Mouse (Mus musculus) embryonic facial prominence, embryonic 11.5 days (tissue): ENCODE data around the gene Plcd1. TPM values are rescaled to one million over a fixed set of nuclear protein-coding genes. Genes with fewer than 3 reads are reported as not detected.

Source experiments
- ATAC-seq: fragments of 200-750 bp; cut with Nextera tagmentation; replicated peaks from 2 replicates; pipeline ENCODE4 v1.8.0; 2017; ENCODE audit warnings: low read depth; ENCODE audit not compliant: insufficient number of reproducible peaks, low FRiP score, low TSS enrichment
- DNase-seq: peaks from one replicate; pipeline ENCODE4 v3.0.0-alpha.2; 2015; ENCODE audit warnings: low spot score
- H3K27ac ChIP-seq: fragments of 300-500 bp; sonication (generic); replicated peaks from 2 replicates; pipeline ENCODE4 v1.5.1; 2014; ENCODE audit warnings: mild to moderate bottlenecking, low read depth, low read length, control low read depth
- H3K27me3 ChIP-seq: fragments of 300-500 bp; sonication (generic); 2 replicates; pipeline ENCODE4 v1.6.1; 2014; ENCODE audit warnings: mild to moderate bottlenecking, low read length, moderate library complexity, mixed read lengths; ENCODE audit not compliant: control insufficient read depth, insufficient read depth
- H3K36me3 ChIP-seq: fragments of 300-500 bp; sonication (generic); replicated peaks from 2 replicates; pipeline ENCODE4 v1.6.1; 2014; ENCODE audit warnings: low read depth, mild to moderate bottlenecking, low read length, moderate library complexity, mixed read lengths; ENCODE audit not compliant: control insufficient read depth, insufficient read depth
- H3K4me1 ChIP-seq: fragments of 300-500 bp; sonication (generic); 2 replicates; pipeline ENCODE4 v1.6.1; 2014; ENCODE audit warnings: low read length, mixed read lengths; ENCODE audit not compliant: control insufficient read depth, insufficient read depth
- H3K4me2 ChIP-seq: fragments of 300-500 bp; sonication (generic); 2 replicates; pipeline ENCODE4 v1.6.1; 2014; ENCODE audit warnings: low read depth, mild to moderate bottlenecking, control low read depth, low read length, moderate library complexity
- H3K4me3 ChIP-seq: fragments of 300-500 bp; sonication (generic); 2 replicates; pipeline ENCODE4 v1.5.1; 2014; ENCODE audit warnings: low read depth, low read length, control low read depth
- H3K9ac ChIP-seq: fragments of 300-500 bp; sonication (generic); replicated peaks from 2 replicates; pipeline ENCODE4 v1.6.1; 2014; ENCODE audit warnings: mild to moderate bottlenecking, control low read depth, low read length
- H3K9me3 ChIP-seq: fragments of 300-500 bp; sonication (generic); replicated peaks from 2 replicates; pipeline ENCODE4 v1.6.1; 2016; ENCODE audit warnings: mild to moderate bottlenecking, low read length, inconsistent platforms, mixed read lengths; ENCODE audit not compliant: control insufficient read depth
- WGBS: fragments of 180-500 bp; shearing (Covaris S2); extraction: QIAGEN DNeasy Blood & Tissue Kit; methylation state at CpG from one replicate; pipeline ENCODE4 v1.1.7; 2014; 5-methylcytosine and 5-hydroxymethylcytosine counted together
- polyA plus RNA-seq: library from polyadenylated mRNA; unstranded; fragments of >200 nt; fragmentation: Nextera tagmentation; extraction: Ambion mirVana; gene quantifications from 2 replicates; pipeline ENCODE4 v1.2.1, GENCODE M21; 2014

The Plcd1 gene
- polyA plus RNA-seq, 1 experiment from 2014 or later = 21.5 TPM

DNA sequence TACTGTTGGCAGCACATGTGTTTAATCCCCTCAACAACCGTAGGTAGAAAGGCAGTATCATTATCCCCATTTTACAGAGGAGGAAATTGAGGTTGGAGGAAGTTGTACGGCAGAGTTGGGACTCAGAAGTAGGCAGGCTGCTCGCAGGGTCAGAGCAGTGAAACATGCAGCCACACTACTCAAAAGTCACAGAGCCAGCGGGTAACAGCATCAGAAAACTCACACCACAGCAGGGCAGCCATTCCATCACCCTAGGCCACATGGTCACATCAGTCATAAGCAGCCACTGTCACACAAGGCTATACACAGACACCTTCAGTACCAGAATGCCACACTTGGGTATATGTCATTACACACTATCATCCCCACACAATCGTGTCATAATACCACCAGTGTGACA is 6.0 kb downstream of the Plcd1 start:
- no peak overlapping the region for H3K4me3 ChIP-seq
- peaks cover 2% of the 10 kb centered on the region; the same call in 1 of the 2 replicates for H3K4me1 ChIP-seq

GRCm38 (mm10) chr9:119086451-119086850 is 6.9 kb downstream of the Plcd1 start:
- H3K4me3 ChIP-seq = no peak overlapping the region
- H3K27ac ChIP-seq = no peak overlapping the region
- H3K9me3 ChIP-seq = no peaks in the 10 kb centered on the region
- no peak overlapping the region for H3K4me2 ChIP-seq
- no peak overlapping the region for H3K9ac ChIP-seq
- no peaks in the 10 kb centered on the region for H3K36me3 ChIP-seq
- peaks cover 6% of the 10 kb centered on the region for H3K4me1 ChIP-seq
- WGBS = 29% methylated on average over 1 of the region's 1 CpGs
- ATAC-seq (no peak), DNase-seq (no peak)
- H3K27me3 ChIP-seq = no peaks in the 10 kb centered on the region

More for the DNA sequence above, 6.0 kb downstream of the Plcd1 start:
- Histone ChIP-seq H3K36me3 (no peaks in the 10 kb centered on the region), H3K27ac (no peak overlapping the region), H3K9ac (no peak overlapping the region), H3K27me3 (no peaks in the 10 kb centered on the region), H3K4me2 (no peak overlapping the region), H3K9me3 (no peaks in the 10 kb centered on the region)
- ATAC-seq = no peak
- DNase-seq = no peak
- 87% methylated on average over 5 of the region's 5 CpGs for WGBS

GRCm38 (mm10) chr9:119083966-119084365 is 9.3 kb downstream of the Plcd1 start:
- no peak for ATAC-seq
- WGBS = 86% methylated on average over 10 of the region's 10 CpGs
- Histone ChIP-seq H3K4me2 (no peak overlapping the region), H3K27ac (no peak overlapping the region), H3K4me3 (no peak overlapping the region), H3K27me3 (no peaks in the 10 kb centered on the region), H3K36me3 (no peaks in the 10 kb centered on the region), H3K4me1 (peaks cover 6% of the 10 kb centered on the region), H3K9ac (no peak overlapping the region), H3K9me3 (no peaks in the 10 kb centered on the region)
- no peak for DNase-seq

DNA sequence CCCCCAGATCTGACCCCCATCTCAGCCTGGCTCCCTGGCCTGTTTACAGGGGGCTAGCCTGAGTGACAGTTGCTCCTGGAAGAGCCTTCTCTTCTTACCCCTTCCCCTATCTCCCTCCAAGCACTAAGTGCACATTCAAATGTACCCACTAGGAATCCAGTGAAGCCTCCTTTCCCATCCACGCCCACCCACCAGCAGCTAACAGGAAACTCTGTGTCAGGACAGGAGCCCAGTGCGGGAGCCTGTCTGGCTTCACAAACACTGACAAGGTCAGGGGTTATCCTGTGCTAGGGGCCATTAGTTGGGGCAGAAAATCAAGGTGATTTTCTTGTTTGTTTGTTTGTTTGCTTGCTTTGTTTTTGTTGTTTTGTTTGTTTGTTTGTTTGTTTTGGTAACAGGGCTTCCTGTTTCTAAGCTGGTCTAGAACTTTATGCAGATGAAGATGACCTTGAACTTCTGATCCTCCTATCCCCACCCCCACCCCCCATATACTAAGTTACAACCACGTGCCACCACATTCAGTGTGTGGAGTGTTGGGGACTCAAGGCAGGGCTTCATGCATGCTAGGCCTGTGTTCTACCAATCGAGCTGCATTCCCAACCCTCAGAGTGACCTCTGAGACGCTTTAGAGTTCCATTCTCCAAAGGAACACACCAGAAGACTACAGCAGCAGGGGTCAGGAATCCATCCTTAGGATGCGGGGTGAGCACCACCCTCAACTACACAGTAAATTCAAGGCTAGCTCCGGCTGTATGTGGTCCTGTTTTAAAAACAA is 10.5 kb downstream of the Plcd1 start:
- DNase-seq (no peak), ATAC-seq (no peak)
- H3K4me1 ChIP-seq = peaks cover 6% of the 10 kb centered on the region
- no peak overlapping the region for H3K4me2 ChIP-seq
- H3K27ac ChIP-seq = peak overlapping the region; percentile 38; the same call in 1 of the 2 replicates
- no peaks in the 10 kb centered on the region for H3K9me3 ChIP-seq
- no peak overlapping the region for H3K4me3 ChIP-seq
- no peak overlapping the region for H3K9ac ChIP-seq
- no peaks in the 10 kb centered on the region for H3K27me3 ChIP-seq
- no peaks in the 10 kb centered on the region for H3K36me3 ChIP-seq
- 51% methylated on average over 7 of the region's 7 CpGs for WGBS

GRCm38 (mm10) chr9:119082039-119082438 is 11.3 kb downstream of the Plcd1 start:
- DNase-seq (peak; percentile 55), ATAC-seq (peak; percentile 56)
- H3K27me3 ChIP-seq = no peaks in the 10 kb centered on the region
- WGBS = 6% methylated on average over 8 of the region's 8 CpGs
- no peak overlapping the region; the same call in 1 of the 2 replicates for H3K9ac ChIP-seq
- H3K4me3 ChIP-seq = no peak overlapping the region
- no peak overlapping the region for H3K4me2 ChIP-seq
- peaks cover 6% of the 10 kb centered on the region for H3K4me1 ChIP-seq
- no peaks in the 10 kb centered on the region for H3K9me3 ChIP-seq
- H3K27ac ChIP-seq = peak overlapping the region; percentile 38
- no peaks in the 10 kb centered on the region for H3K36me3 ChIP-seq

GRCm38 (mm10) chr9:119080040-119080675 is 13.1 kb downstream of the Plcd1 start:
- peaks cover 6% of the 10 kb centered on the region for H3K4me1 ChIP-seq
- H3K27me3 ChIP-seq = no peaks in the 10 kb centered on the region
- no peak overlapping the region for H3K27ac ChIP-seq
- no peak overlapping the region for H3K9ac ChIP-seq
- ATAC-seq (no peak), DNase-seq (no peak)
- H3K4me3 ChIP-seq = no peak overlapping the region
- H3K4me2 ChIP-seq = no peak overlapping the region
- no peaks in the 10 kb centered on the region for H3K36me3 ChIP-seq
- no peaks in the 10 kb centered on the region for H3K9me3 ChIP-seq
- WGBS = 78% methylated on average over 5 of the region's 5 CpGs

DNA sequence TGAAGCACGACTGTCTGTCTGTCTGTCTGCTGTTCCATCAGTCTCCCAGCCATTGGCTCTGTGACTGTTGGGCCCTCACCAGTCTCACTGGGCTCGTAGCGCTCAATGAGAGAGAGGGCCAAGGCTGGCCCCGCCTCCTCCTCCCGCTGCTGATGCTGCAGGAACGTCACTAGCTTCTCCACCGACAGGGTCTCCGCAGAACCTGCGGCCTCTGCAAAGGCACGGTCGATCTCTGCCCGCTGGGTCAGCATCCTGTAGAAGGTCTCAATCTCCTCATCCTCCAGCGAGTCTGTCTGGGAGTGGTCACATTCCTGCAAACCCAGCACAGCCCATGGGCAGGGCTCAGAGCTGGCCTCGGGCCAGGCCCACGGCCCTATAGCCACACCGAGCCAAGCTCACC is 17.6 kb downstream of the Plcd1 start:
- DNase-seq (no peak), ATAC-seq (no peak)
- 78% methylated on average over 16 of the region's 16 CpGs for WGBS
- Histone ChIP-seq H3K4me1 (no peaks in the 10 kb centered on the region), H3K27me3 (no peaks in the 10 kb centered on the region), H3K27ac (no peak overlapping the region), H3K9me3 (no peaks in the 10 kb centered on the region), H3K9ac (no peak overlapping the region), H3K36me3 (no peaks in the 10 kb centered on the region; the same call in 1 of the 2 replicates), H3K4me3 (no peak overlapping the region), H3K4me2 (no peak overlapping the region)
